Mouse (Mus musculus) olfactory bulb, adult 2 months (tissue): ENCODE data around the gene Dlat. TPM values are rescaled to one million over a fixed set of nuclear protein-coding genes. Genes with fewer than 3 reads are reported as not detected.

Experiments
- H3K27ac ChIP-seq: fragments of 200-500 bp; 2 replicates; pipeline ENCODE4 v1.5.1; 2012; ENCODE audit warnings: low read depth, low read length; ENCODE audit not compliant: insufficient read depth
- H3K4me1 ChIP-seq: fragments of 200-500 bp; 2 replicates; pipeline ENCODE4 v1.6.1; 2012; ENCODE audit warnings: low read length; ENCODE audit not compliant: control insufficient read depth, insufficient read depth
- H3K4me3 ChIP-seq: fragments of 200-500 bp; 2 replicates; pipeline ENCODE4 v1.5.1; 2012; ENCODE audit warnings: mild to moderate bottlenecking, low read depth, low read length, moderate library complexity; ENCODE audit not compliant: insufficient read depth
- CTCF ChIP-seq: fragments of 200-500 bp; IDR thresholded peaks from 2 replicates; pipeline ENCODE4 v1.5.1; 2012; ENCODE audit warnings: low read depth, mild to moderate bottlenecking, low read length, moderate library complexity; ENCODE audit not compliant: insufficient read depth
- POLR2A ChIP-seq: fragments of 200-500 bp; IDR thresholded peaks from 2 replicates; pipeline ENCODE4 v1.6.1; 2012; ENCODE audit warnings: mild to moderate bottlenecking, low read depth, low read length, moderate library complexity; ENCODE audit not compliant: insufficient read depth
- WGBS: fragments of 180-500 bp; shearing (Covaris S2); methylation state at CpG from one replicate; pipeline ENCODE4 v1.1.7; 2018; 5-methylcytosine and 5-hydroxymethylcytosine counted together
- polyA plus RNA-seq: library from polyadenylated mRNA; stranded (reverse); fragments of >200 nt; gene quantifications from 2 replicates; pipeline ENCODE4 v1.2.4, GENCODE M21; 2012; ENCODE audit warnings: low replicate concordance; ENCODE audit not compliant: missing spikeins, insufficient read depth, insufficient read length

Gene Dlat
- polyA plus RNA-seq, 1 experiment = not detected

GRCm38 (mm10) chr9:50693631-50694030, 34.1 kb upstream of the Dlat start:
- Histone ChIP-seq H3K27ac (no peak overlapping the region), H3K4me3 (no peak overlapping the region), H3K4me1 (peaks cover 3% of the 10 kb centered on the region)
- WGBS = 39% methylated on average over 10 of the region's 10 CpGs
- peak; percentile 28; the same call in 1 of the 2 replicates for TF ChIP-seq CTCF
- no peak for TF ChIP-seq POLR2A

- H3K4me1 ChIP-seq = peaks cover 3% of the 10 kb centered on the region
- H3K4me3 ChIP-seq = no peak overlapping the region
- no peak overlapping the region for H3K27ac ChIP-seq
- no peak for TF ChIP-seq CTCF
- WGBS = 48% methylated on average over 13 of the region's 13 CpGs
Measured at GRCm38 (mm10) chr9:50692626-50693580, 33.3 kb upstream of the Dlat start.

GRCm38 (mm10) chr9:50686866-50687652, 27.5 kb upstream of the Dlat start:
- Histone ChIP-seq H3K4me3 (no peak overlapping the region), H3K27ac (no peak overlapping the region), H3K4me1 (no peaks in the 10 kb centered on the region)
- TF ChIP-seq POLR2A = no peak
- TF ChIP-seq CTCF = no peak
- WGBS = 73% methylated on average over 6 of the region's 6 CpGs

- H3K4me3 ChIP-seq = no peak overlapping the region
- H3K4me1 ChIP-seq = no peaks in the 10 kb centered on the region
- TF ChIP-seq POLR2A = no peak
- no peak for TF ChIP-seq CTCF
- H3K27ac ChIP-seq = no peak overlapping the region
- 75% methylated on average over 7 of the region's 7 CpGs for WGBS
Measured at GRCm38 (mm10) chr9:50681727-50682126, 22.1 kb upstream of the Dlat start.

- Histone ChIP-seq H3K27ac (no peak overlapping the region), H3K4me1 (no peaks in the 10 kb centered on the region), H3K4me3 (no peak overlapping the region)
- TF ChIP-seq CTCF = no peak
- no peak for TF ChIP-seq POLR2A
- 76% methylated on average over 1 of the region's 1 CpGs for WGBS
Measured at GRCm38 (mm10) chr9:50679406-50679805, 19.8 kb upstream of the Dlat start.

- TF ChIP-seq POLR2A = no peak
- no peak for TF ChIP-seq CTCF
- H3K27ac ChIP-seq = no peak overlapping the region
- WGBS = 21% methylated on average over 1 of the region's 1 CpGs
- no peak overlapping the region for H3K4me3 ChIP-seq
- H3K4me1 ChIP-seq = no peaks in the 10 kb centered on the region
Measured at GRCm38 (mm10) chr9:50674771-50675170, 15.2 kb upstream of the Dlat start.

GRCm38 (mm10) chr9:50670690-50671089, 11.1 kb upstream of the Dlat start:
- Histone ChIP-seq H3K4me3 (no peak overlapping the region), H3K4me1 (no peaks in the 10 kb centered on the region), H3K27ac (no peak overlapping the region)
- WGBS = 30% methylated on average over 5 of the region's 5 CpGs
- TF ChIP-seq CTCF (no peak), POLR2A (no peak)

- Histone ChIP-seq H3K4me3 (no peak overlapping the region), H3K27ac (no peak overlapping the region), H3K4me1 (no peaks in the 10 kb centered on the region)
- WGBS = 82% methylated on average over 8 of the region's 8 CpGs
- TF ChIP-seq POLR2A (no peak), CTCF (no peak)
Measured at GRCm38 (mm10) chr9:50667579-50668498, 8.3 kb upstream of the Dlat start.
